Mouse (Mus musculus) layer of hippocampus, postnatal 36 days (tissue): ENCODE measurements at regions not wholly inside any gene's neighbourhood (a gene's known extent, or its start where the extent isn't known, plus 50 kb on each side); places are given as distances from the start of the nearest gene placed in this dataset.

ENCODE experiments used
- DNase-seq, 2 experiments: peaks; one replicate each; pipeline ENCODE4 v3.0.0; 2022

GRCm38 (mm10) chr5:116766261-116766660 is 174.6 kb upstream of the Srrm4 start:
- no peak for DNase-seq

DNA sequence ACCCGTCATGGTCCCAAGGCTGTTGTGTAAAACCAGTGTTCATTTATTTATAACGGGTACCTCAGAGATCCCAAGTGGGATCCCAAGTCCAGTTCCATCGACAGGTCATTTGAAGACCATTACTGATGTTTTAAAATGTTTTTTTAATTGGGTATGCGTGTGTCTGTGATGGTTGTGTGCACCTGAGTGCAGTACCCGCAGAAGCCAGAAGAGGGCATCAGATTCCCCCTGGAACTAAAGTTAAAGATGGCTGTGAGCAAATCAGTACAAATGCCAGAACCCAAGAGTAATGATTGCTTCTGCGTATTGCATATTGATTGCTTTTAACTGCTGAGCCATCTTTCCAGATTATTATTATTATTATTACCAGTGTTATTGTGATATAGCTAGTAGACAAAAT is 169.7 kb upstream of the Srrm4 start:
- DNase-seq, result no peak

DNA sequence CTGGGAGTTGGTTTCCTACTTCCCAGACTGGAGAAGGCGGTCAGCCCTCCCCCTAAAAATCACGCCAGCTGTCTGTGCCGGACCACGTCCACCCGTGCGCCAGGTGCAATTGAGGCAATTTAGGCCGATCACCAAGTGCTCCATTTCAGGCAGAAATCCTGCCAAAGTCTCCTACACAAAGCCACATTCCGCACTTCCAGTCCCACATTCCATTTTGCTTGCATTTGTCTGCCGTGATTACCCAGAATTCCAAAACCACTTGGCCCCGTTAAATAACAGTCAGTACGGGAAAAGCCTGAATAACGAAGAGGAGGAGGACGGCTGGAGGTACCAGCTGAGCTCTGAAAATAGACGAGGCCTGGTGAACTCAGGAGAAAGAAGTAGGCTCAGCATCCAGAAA is 167.1 kb upstream of the Srrm4 start:
- peak; percentile 34 to 36 for DNase-seq

- no peak for DNase-seq
Observed at GRCm38 (mm10) chr5:116752941-116753340, 161.3 kb upstream of the Srrm4 start.

- DNase-seq, result no peak
Observed at GRCm38 (mm10) chr5:116752096-116752495, 160.5 kb upstream of the Srrm4 start.

DNA sequence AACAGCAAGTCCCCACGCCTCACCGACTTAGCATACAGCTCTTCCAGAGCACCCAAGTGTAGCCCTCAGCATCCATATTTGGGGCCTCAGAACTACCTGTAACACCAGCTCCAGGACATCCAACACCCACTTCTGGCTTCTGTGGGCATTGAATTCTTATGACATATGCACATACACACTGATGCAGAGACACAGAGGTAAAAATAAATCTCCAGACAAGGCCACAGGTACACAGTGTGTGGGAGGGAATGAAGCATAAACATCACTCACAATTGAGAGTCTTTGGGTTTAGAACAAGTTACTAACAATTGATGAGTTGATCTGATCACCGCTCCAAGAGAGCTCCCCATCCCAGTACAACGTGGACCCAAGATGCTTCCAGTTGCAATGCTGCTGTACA is 154.2 kb upstream of the Srrm4 start:
- no peak for DNase-seq

GRCm38 (mm10) chr5:116744389-116744788 is 152.8 kb upstream of the Srrm4 start:
- no peak for DNase-seq

- no peak for DNase-seq
Observed at GRCm38 (mm10) chr5:116735622-116736021, 144.0 kb upstream of the Srrm4 start.

DNA sequence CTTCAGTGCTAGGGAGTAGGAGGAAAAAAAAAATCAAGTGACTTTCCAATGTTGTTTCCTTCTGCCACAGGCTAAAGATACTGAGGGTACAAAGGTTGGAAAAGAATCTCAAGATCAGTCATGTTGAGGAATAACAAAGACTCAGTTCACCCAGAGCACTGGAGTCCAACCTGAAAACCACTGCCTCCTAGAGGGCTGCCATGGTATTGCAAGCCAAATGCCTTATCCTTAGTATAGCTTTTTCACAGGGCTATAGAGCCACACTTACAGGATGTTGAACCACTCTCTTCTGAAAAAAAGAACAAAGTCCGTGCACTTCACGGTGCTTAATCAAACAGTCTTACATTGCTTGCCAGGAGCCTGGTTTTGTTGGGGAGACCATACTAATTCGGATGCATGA is 139.9 kb upstream of the Srrm4 start:
- no peak for DNase-seq

DNA sequence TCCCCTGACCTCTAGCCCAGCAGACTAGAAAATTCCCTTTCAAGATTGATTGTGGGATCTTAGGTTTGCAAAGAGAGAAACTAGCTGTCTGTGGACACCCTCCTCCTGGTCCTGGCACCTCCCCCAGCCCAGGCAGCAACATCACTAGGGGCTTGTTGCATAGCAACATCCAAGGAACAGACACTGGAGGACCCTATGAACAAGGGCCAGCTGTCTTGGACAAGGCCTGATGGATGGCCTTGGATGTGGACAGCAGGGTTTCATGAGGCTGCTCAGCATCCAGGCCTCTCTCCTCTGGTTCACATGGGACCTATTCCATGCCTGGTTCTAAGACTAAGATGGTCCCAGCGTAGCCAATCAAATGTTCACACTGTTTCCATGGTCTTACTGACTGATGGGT is 127.6 kb upstream of the Srrm4 start:
- DNase-seq, result no peak

GRCm38 (mm10) chr5:116714256-116714655 is 122.6 kb upstream of the Srrm4 start:
- no peak for DNase-seq

GRCm38 (mm10) chr5:116712056-116712455 is 120.4 kb upstream of the Srrm4 start:
- no peak for DNase-seq

DNA sequence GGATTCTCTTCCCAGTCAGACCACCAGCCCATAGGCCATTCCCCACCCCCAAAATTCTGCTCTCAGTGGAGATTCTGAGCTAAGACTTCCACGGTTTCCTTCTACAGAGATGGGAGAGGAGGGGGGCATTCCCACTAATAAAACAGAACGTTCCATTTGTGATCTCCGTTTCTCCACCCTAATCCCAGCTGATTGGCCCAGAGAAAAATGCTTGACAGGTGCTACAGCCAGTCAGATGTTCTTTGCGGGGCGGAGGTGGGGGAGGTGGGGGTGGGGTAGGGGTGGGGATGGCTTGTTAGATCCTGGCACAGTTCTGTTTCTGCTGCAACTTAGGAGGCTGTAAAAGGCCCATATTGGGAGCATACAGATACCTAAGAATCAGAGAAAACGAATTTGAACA is 116.9 kb upstream of the Srrm4 start:
- no peak for DNase-seq

GRCm38 (mm10) chr5:116662466-116662865 is 70.8 kb upstream of the Srrm4 start:
- no peak for DNase-seq

DNA sequence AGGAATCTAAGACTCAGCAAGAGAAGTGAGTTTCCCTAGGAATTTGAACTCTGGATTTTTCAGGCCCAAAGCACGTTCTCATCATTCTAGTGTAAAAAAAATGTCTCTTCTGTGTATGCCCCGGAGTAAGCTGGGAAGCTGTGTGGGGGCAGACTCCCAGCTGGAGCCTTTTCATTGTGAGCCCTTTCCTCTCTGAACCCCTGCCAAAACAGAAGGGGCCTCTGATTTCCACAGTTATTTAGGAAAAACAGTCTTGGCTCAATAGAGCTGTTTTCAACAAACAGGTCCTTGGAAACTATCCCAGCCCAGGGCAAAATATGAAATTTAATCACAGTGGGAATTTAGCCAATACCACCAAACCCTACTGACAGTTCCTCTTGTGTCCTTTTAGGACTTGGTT is 70.2 kb upstream of the Srrm4 start:
- DNase-seq, result peak; percentile 19 to 26

DNA sequence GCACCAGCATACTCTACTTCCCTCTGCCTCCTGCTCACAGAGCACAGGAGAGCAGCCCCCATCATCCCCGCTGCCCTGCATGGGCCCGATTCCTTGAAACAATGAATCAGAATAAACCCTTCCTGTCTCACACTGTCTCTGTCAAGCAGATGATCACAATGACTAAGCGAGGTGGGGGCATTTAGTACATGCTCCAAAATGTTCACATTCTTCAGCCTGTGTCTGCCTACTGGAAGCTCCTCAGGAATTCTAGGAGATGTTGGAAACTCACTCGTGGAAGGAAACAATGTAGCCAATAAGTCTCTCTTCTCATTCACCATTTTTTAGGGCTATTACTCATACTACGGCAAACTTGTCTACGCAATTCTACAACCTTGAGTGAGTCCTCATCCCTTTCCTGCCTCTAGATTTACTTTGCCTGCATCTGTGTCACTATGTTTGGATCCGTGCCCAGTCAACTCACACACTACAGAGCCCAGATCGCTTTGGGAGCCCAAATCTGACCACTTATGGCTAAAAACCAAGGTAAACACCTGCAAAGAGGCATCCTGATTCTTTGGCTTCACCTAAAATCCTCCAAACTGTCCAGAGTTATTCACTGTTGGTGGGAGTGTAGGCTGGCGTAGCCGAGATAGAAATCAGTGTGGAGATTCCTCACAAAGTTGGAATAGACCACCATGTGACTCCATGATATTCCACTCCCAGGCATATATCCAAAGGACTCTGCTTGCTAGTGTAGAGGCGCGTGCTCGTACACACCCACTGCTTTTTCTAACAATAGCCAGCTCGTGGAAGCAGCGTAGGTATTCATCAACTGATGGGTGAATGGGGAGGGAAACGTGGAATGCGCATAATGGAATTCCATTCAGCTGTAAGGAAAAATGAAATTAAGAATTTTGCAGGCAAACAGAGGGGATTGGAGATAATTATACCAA is 63.1 kb upstream of the Srrm4 start:
- DNase-seq, result no peak
